Mouse (Mus musculus) heart, embryonic 13.5 days (tissue): ENCODE results near the gene Elovl7. TPM values are rescaled to one million over a fixed set of nuclear protein-coding genes. Genes with fewer than 3 reads are reported as not detected.

Experiments used
- ATAC-seq: fragments of 200-750 bp; cut with Nextera tagmentation; 2 replicates; pipeline ENCODE4 v1.8.0; 2017; ENCODE audit warnings: moderate TSS enrichment; ENCODE audit not compliant: insufficient number of reproducible peaks, low FRiP score, low TSS enrichment; ENCODE audit errors: extremely low read depth
- H3K27ac ChIP-seq: fragments of 300-500 bp; sonication (generic); replicated peaks from 2 replicates; pipeline ENCODE4 v1.5.1; 2015; ENCODE audit warnings: moderate library complexity, mild to moderate bottlenecking, inconsistent platforms
- H3K27me3 ChIP-seq: fragments of 300-500 bp; sonication (generic); replicated peaks from 2 replicates; pipeline ENCODE4 v1.6.1; 2015; ENCODE audit warnings: mild to moderate bottlenecking, inconsistent platforms
- H3K36me3 ChIP-seq: fragments of 300-500 bp; sonication (generic); 2 replicates; pipeline ENCODE4 v1.6.1; 2015; ENCODE audit warnings: mild to moderate bottlenecking, inconsistent platforms
- H3K4me1 ChIP-seq: fragments of 300-500 bp; sonication (generic); 2 replicates; pipeline ENCODE4 v1.6.1; 2015; ENCODE audit warnings: inconsistent platforms
- H3K4me2 ChIP-seq: fragments of 300-500 bp; sonication (generic); 2 replicates; pipeline ENCODE4 v1.6.1; 2015; ENCODE audit warnings: inconsistent platforms, mild to moderate bottlenecking, moderate library complexity
- H3K4me3 ChIP-seq: fragments of 300-500 bp; sonication (generic); 2 replicates; pipeline ENCODE4 v1.5.1; 2015; ENCODE audit warnings: moderate library complexity, mild to moderate bottlenecking, inconsistent platforms
- H3K9ac ChIP-seq: fragments of 300-500 bp; sonication (generic); 2 replicates; pipeline ENCODE4 v1.6.1; 2015; ENCODE audit warnings: inconsistent platforms, mild to moderate bottlenecking, moderate library complexity
- H3K9me3 ChIP-seq: fragments of 300-500 bp; sonication (generic); 2 replicates; pipeline ENCODE4 v1.6.1; 2016; ENCODE audit warnings: inconsistent platforms
- WGBS: fragments of 180-500 bp; shearing (Covaris S2); methylation state at CpG from one replicate; pipeline ENCODE4 v1.1.7; 2015; ENCODE audit warnings: mixed read lengths; 5-methylcytosine and 5-hydroxymethylcytosine counted together
- polyA plus RNA-seq: library from polyadenylated mRNA; unstranded; fragments of >200 nt; fragmentation: Nextera tagmentation; extraction: Ambion mirVana; gene quantifications from 2 replicates; pipeline ENCODE4 v1.2.1, GENCODE M21; 2015

The Elovl7 gene
- polyA plus RNA-seq, 1 experiment from 2014 or later = 2.4 TPM

DNA sequence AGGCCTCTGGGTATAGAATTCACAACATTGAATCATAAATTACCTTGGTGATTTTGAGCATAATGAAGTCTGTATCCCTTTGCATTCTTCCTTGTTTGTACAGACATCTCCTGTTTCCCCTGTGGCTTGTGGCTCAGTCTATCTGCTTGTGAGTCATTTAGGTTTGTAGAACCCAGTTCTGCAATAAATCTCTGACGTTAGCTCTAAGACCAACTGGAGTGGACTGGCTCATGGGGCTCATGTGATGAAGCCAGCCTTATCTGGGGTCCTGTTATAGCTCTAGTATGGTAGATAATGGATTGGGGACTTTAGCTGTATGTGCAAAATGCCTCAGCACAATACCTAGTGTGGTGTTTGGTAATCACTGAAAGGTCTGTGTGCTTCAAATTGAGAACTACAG is 89.6 kb downstream of the Elovl7 start:
- WGBS = 29% methylated on average over 1 of the region's 1 CpGs
- ATAC-seq = no peak
- H3K27me3 ChIP-seq = peaks cover 74% of the 10 kb centered on the region
- no peaks in the 10 kb centered on the region for H3K9me3 ChIP-seq
- H3K4me2 ChIP-seq = no peak overlapping the region
- no peak overlapping the region for H3K4me3 ChIP-seq
- H3K36me3 ChIP-seq = no peaks in the 10 kb centered on the region
- peaks cover 5% of the 10 kb centered on the region for H3K4me1 ChIP-seq
- H3K9ac ChIP-seq = no peak overlapping the region
- no peak overlapping the region for H3K27ac ChIP-seq

DNA sequence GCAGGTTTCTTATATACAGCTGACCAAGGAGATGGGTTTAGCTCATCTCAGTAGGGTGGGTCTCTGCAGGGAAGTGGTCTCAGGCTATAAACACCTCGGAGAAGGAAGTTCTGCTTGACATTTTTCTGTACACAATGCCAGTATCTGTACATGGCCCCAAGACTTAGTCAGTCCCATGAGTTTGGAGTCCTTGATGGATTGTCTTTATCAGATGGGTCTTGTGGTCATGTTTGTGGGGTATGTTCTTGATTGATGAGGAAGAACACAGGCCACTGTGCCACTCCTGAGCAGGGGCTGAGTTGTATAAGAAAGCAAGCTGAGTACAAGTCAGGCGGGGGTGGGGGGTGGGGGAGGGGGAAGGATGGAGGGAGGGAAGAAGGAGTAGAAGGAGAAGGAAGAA is 90.5 kb downstream of the Elovl7 start:
- Histone ChIP-seq H3K9ac (no peak overlapping the region), H3K36me3 (no peaks in the 10 kb centered on the region), H3K27me3 (peaks cover 72% of the 10 kb centered on the region), H3K4me1 (peaks cover 5% of the 10 kb centered on the region), H3K4me3 (no peak overlapping the region), H3K4me2 (no peak overlapping the region), H3K9me3 (no peaks in the 10 kb centered on the region), H3K27ac (no peak overlapping the region)
- 63% methylated on average over 2 of the region's 2 CpGs for WGBS
- no peak for ATAC-seq

DNA sequence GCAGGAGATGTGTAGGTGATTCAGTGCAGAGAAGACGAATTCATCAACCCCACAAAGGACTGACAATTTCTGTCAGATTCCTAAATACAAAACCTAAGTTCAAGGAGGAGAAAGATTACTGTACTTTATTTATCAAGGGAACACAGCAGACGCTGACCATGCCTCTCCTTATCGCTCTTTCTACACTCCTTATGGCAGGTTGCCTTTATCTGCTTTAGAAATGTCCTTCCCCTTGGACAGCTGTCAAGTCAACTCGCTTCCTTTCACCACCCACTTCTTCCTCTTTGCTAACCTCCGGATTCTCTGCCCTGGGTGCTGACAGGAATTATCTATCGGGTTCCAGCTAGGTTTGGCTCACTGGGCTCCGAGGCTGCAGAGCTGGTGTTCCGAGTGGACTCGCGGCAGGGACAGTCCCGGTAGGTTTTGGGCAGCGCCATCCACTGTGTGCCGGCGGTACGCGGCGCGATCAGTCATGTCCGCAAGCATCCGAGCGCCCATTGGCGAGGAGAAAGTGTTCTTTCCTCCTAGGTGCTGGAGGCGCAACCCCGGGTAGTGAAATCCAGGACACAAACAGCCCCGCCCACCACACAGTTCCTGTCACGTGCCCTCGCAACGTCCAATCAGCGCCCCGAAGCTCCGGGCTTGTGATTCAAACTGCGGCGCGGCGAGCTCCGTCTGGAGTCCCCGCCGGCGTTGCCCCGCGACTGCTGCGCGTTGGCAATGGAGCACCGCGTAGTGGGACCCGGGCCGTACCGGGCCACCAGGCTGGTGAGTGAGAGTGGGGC is 101.7 kb downstream of the Elovl7 start, which contains the start of gene Depdc1b:
Depdc1b (plus strand) TSS at position 631 of the 785 bp plus-strand sequence.
- Histone ChIP-seq H3K4me3 (peak within 1 kb of the TSS; percentile 73), H3K9ac (peak within 1 kb of the TSS; percentile 83), H3K4me2 (peak within 1 kb of the TSS; percentile 92), H3K36me3 (no peaks in the 10 kb centered on the region), H3K27me3 (peaks cover 81% of the 10 kb centered on the region), H3K9me3 (0 out of 2 replicates have a peak, but pooled peaks cover 7% of the 10 kb centered on the region), H3K27ac (peak within 1 kb of the TSS; percentile 73), H3K4me1 (peaks cover 18% of the 10 kb centered on the region)
- under 1% methylated on average over 48 of the region's 48 CpGs for WGBS
- ATAC-seq = peak; percentile 96

DNA sequence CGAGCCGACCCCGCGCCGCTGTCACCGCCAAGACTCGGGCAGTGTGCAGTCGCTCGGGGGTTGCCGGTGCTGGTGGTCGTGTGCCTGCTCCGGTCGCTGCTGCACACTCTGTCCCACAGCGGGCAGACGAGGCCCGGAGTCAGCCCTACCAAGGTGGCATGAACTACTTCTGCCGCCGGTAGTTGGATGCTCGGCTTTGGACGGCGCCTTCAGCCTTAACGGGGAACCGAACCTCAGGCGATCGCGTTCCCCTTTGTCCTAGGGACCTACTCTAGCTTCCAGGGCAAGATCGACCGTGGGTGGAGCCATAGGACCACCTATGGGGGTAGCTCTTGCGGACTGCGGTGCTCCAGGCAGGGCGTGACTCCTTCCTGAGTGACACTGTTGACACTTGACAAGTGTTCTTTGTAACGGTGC is 102.3 kb downstream of the Elovl7 start:
- peak; percentile 29; the same call in 1 of the 2 replicates for ATAC-seq
- under 1% methylated on average over 32 of the region's 32 CpGs for WGBS
- H3K36me3 ChIP-seq = no peaks in the 10 kb centered on the region
- peak overlapping the region; percentile 73 for H3K4me3 ChIP-seq
- 0 out of 2 replicates have a peak, but pooled peaks cover 6% of the 10 kb centered on the region for H3K9me3 ChIP-seq
- H3K27me3 ChIP-seq = peaks cover 80% of the 10 kb centered on the region
- peak overlapping the region; percentile 92 for H3K4me2 ChIP-seq
- peak overlapping the region; percentile 83 for H3K9ac ChIP-seq
- H3K27ac ChIP-seq = peak overlapping the region; percentile 55; the same call in 1 of the 2 replicates
- peaks cover 18% of the 10 kb centered on the region for H3K4me1 ChIP-seq

DNA sequence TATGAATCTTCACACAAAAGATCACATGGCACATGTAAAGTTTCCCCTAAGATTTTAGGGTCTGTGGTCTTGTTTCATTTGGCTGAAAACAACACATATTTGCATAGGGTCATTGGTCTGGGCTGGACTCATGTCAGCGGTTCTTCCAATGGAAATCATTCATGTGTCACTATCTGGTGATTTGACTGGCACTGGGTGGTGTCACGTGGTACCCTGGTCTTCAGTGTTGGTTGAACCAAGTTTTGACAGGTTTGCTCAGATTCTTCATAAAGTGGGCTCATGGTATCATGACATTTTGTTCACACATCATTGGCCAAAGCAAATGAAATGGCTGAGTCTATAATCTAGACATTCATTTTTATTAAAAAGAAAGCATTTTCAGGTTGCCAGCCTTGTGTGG is 103.2 kb downstream of the Elovl7 start:
- Histone ChIP-seq H3K27ac (no peak overlapping the region), H3K27me3 (peaks cover 80% of the 10 kb centered on the region), H3K9me3 (no peaks in the 10 kb centered on the region), H3K4me2 (peak overlapping the region; percentile 92), H3K36me3 (no peaks in the 10 kb centered on the region), H3K4me3 (peak overlapping the region; percentile 73), H3K4me1 (peaks cover 18% of the 10 kb centered on the region), H3K9ac (no peak overlapping the region; the same call in 1 of the 2 replicates)
- ATAC-seq = no peak
- WGBS = 83% methylated on average over 2 of the region's 2 CpGs

DNA sequence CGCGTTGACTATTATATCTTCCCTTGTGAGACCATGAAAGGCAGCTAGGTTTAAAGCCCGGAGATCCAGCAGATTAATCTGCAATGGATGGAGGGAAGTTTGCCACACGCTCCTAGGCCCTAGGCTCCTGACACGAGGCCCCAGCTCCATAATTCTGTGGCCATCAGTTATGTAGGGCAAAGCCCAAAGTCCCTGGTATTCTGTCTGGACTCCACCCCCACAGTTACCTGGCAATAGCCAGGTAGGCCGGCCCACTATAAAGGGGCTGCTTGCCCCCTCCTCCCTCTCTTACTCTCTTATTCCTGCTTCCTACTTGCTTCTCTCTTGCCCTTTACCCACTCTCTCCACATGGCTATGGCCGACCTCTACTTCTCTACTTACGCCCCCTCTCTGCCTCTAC is 104.8 kb downstream of the Elovl7 start:
- peaks cover 78% of the 10 kb centered on the region for H3K27me3 ChIP-seq
- H3K36me3 ChIP-seq = no peaks in the 10 kb centered on the region
- H3K4me2 ChIP-seq = no peak overlapping the region
- no peaks in the 10 kb centered on the region for H3K9me3 ChIP-seq
- H3K9ac ChIP-seq = no peak overlapping the region
- H3K4me1 ChIP-seq = peaks cover 18% of the 10 kb centered on the region
- 93% methylated on average over 8 of the region's 8 CpGs for WGBS
- ATAC-seq = no peak
- H3K4me3 ChIP-seq = no peak overlapping the region
- no peak overlapping the region for H3K27ac ChIP-seq

DNA sequence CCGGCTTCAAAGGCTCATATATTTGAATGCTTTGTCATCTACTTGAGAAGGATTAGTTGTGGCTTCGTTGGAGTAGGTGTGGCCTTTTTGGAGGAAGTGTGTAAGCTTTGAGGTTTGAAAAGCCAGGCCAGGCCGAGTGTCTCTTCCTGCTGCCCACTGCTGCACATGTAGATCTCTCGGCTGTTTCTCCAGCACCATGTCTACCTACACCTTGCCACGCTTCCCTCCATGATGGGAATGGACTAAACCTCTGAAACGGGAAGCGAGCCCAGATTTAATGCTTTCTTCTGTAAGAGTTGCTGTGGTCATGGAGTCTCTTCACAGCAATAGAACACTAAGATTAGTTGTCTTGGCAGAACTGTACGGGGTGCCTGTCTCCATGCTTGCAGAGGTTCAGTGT is 106.0 kb downstream of the Elovl7 start:
- peaks cover 17% of the 10 kb centered on the region for H3K4me1 ChIP-seq
- H3K27me3 ChIP-seq = peaks cover 80% of the 10 kb centered on the region
- no peak overlapping the region for H3K4me2 ChIP-seq
- no peak overlapping the region for H3K4me3 ChIP-seq
- H3K27ac ChIP-seq = no peak overlapping the region
- ATAC-seq = no peak
- H3K9me3 ChIP-seq = no peaks in the 10 kb centered on the region
- H3K36me3 ChIP-seq = peaks cover 4% of the 10 kb centered on the region; the same call in 1 of the 2 replicates
- no peak overlapping the region for H3K9ac ChIP-seq
- 81% methylated on average over 8 of the region's 8 CpGs for WGBS

DNA sequence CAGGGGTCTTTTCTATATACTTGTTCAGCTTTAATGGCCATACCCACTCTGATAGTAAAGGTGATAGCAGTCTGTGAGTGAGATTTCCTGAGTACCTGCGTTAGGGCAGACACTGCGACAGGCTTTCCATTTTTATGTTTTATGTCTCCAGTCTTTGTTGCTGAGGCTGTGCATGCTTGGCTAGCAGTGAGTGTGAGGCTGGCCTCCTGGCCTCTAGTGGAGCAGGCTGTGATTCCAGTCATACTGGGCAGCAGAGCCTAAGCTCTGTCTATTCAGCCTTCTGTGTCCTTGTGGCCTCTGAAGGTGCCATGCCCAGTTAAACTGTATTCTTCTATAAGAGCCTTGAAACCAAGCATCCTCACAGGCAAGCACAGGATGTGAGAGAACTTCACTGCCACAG is 108.3 kb downstream of the Elovl7 start:
- Histone ChIP-seq H3K27me3 (peaks cover 86% of the 10 kb centered on the region), H3K36me3 (peaks cover 7% of the 10 kb centered on the region; the same call in 1 of the 2 replicates)
- WGBS = 89% methylated on average over 2 of the region's 2 CpGs

DNA sequence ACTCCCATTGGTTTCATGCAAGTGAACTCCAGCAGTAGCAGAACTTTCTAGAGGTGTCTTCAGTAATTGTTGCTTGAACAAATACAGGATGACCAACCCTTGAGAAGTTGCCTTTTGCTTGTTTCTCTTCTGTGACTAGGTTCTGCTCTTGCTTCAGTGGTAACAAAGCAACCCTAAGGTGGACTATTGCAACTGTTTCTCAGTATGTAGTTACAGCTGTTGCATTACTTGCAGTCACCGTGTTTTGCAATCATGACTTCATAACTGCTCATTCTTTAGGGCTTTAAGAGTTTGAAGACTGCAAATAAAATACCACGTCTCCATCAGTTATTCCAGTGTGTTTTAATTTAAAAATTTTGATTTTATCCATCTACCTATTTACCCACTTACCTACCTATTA is 109.1 kb downstream of the Elovl7 start:
- 84% methylated on average over 2 of the region's 2 CpGs for WGBS
- Histone ChIP-seq H3K4me3 (no peak overlapping the region), H3K36me3 (peaks cover 7% of the 10 kb centered on the region; the same call in 1 of the 2 replicates), H3K4me1 (no peaks in the 10 kb centered on the region), H3K27me3 (peaks cover 81% of the 10 kb centered on the region), H3K9me3 (no peaks in the 10 kb centered on the region), H3K4me2 (no peak overlapping the region), H3K9ac (no peak overlapping the region), H3K27ac (no peak overlapping the region)
- ATAC-seq = no peak

More for the DNA sequence above, 108.3 kb downstream of the Elovl7 start:
- no peak overlapping the region for H3K4me3 ChIP-seq
- H3K4me1 ChIP-seq = peaks cover 2% of the 10 kb centered on the region; the same call in 1 of the 2 replicates
- no peak for ATAC-seq
- H3K9me3 ChIP-seq = no peaks in the 10 kb centered on the region
- H3K27ac ChIP-seq = no peak overlapping the region
- no peak overlapping the region for H3K9ac ChIP-seq
- H3K4me2 ChIP-seq = no peak overlapping the region

DNA sequence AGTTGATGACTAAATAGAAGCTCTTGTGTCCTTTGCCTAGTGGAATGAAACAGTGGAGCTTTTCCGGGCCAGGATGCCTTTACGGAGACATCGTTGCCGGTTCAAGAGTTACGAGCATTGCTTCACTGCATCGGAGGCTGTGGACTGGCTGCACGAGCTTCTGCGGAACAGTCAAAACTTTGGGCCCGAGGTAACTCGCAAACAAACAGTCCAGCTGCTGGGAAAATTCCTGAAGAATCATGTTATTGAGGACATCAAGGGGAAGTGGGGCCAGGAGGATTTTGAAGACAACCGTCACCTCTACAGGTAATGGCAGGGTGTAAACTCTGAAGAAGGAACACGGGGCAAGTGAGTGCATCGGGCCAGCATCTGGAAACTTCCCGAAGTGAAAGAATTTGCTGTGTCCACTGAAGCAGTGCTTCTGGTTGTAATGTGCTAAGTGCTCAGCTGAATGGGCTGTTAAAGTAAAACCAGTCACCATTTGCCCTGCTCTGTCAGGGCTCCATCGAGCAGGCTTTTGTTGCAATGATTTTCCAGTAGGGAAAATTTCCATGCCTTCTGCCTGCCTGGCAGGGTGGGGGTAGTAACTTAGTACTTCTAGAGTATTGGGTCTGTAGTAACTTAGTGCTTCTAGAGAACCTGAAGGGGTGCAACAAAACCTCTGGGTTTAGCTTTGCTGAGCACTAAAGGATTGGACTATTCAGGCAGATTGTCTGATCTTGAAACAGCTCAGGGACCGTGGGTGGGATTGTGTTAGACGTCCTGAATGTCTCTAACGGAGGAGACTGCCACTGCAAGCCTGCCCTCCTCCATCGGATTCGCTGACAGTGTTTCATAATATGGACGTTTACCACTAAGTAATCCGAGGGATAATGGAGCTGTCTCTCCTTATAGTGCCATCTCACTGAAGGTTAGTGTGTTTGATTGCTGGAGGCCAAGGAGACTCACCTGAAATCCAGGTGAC is 109.9 kb downstream of the Elovl7 start:
- Histone ChIP-seq H3K36me3 (peaks cover 10% of the 10 kb centered on the region; the same call in 1 of the 2 replicates), H3K27me3 (peaks cover 79% of the 10 kb centered on the region), H3K4me1 (no peaks in the 10 kb centered on the region), H3K4me2 (no peak overlapping the region), H3K9me3 (no peaks in the 10 kb centered on the region), H3K4me3 (no peak overlapping the region), H3K9ac (no peak overlapping the region), H3K27ac (no peak overlapping the region)
- no peak for ATAC-seq
- 87% methylated on average over 22 of the region's 22 CpGs for WGBS

DNA sequence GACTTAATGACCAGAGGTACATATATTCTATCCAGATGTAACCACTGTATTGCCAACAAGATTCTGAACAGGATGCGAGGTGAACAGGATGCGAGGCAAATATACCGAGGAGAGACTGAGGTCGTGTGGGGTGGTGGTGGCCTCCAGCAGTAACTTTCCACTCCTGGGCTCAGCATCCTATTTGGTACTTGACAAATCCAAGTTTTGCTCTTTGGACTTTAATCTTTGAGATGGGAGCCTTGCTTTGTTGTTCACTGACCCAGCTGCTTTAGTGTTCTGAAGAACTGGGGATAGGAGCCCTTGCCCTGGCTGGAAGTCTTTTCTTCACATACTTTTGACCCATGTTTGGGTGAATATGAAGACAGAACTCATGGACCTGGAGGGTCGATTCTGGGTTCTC is 111.7 kb downstream of the Elovl7 start:
- H3K36me3 ChIP-seq = peaks cover 10% of the 10 kb centered on the region; the same call in 1 of the 2 replicates
- 80% methylated on average over 5 of the region's 5 CpGs for WGBS

More for the DNA sequence above, 111.7 kb downstream of the Elovl7 start:
- no peak overlapping the region for H3K4me2 ChIP-seq
- peaks cover 62% of the 10 kb centered on the region for H3K27me3 ChIP-seq
- no peak overlapping the region for H3K4me3 ChIP-seq
- no peak overlapping the region for H3K27ac ChIP-seq
- H3K9ac ChIP-seq = no peak overlapping the region
- no peaks in the 10 kb centered on the region for H3K9me3 ChIP-seq
- ATAC-seq = no peak
- H3K4me1 ChIP-seq = no peaks in the 10 kb centered on the region
